Mouse (Mus musculus) embryonic facial prominence, embryonic 11.5 days (tissue): Measurements from ENCODE around the gene Acer2. TPM values are rescaled to one million over a fixed set of nuclear protein-coding genes. Genes with fewer than 3 reads are reported as not detected.

Experiments used
- ATAC-seq: fragments of 200-750 bp; cut with Nextera tagmentation; replicated peaks from 2 replicates; pipeline ENCODE4 v1.8.0; 2017; ENCODE audit warnings: low read depth; ENCODE audit not compliant: insufficient number of reproducible peaks, low FRiP score, low TSS enrichment
- DNase-seq: peaks from one replicate; pipeline ENCODE4 v3.0.0-alpha.2; 2015; ENCODE audit warnings: low spot score
- H3K27ac ChIP-seq: fragments of 300-500 bp; sonication (generic); replicated peaks from 2 replicates; pipeline ENCODE4 v1.5.1; 2014; ENCODE audit warnings: mild to moderate bottlenecking, low read depth, low read length, control low read depth
- H3K27me3 ChIP-seq: fragments of 300-500 bp; sonication (generic); 2 replicates; pipeline ENCODE4 v1.6.1; 2014; ENCODE audit warnings: mild to moderate bottlenecking, low read length, moderate library complexity, mixed read lengths; ENCODE audit not compliant: control insufficient read depth, insufficient read depth
- H3K36me3 ChIP-seq: fragments of 300-500 bp; sonication (generic); replicated peaks from 2 replicates; pipeline ENCODE4 v1.6.1; 2014; ENCODE audit warnings: low read depth, mild to moderate bottlenecking, low read length, moderate library complexity, mixed read lengths; ENCODE audit not compliant: control insufficient read depth, insufficient read depth
- H3K4me1 ChIP-seq: fragments of 300-500 bp; sonication (generic); 2 replicates; pipeline ENCODE4 v1.6.1; 2014; ENCODE audit warnings: low read length, mixed read lengths; ENCODE audit not compliant: control insufficient read depth, insufficient read depth
- H3K4me2 ChIP-seq: fragments of 300-500 bp; sonication (generic); 2 replicates; pipeline ENCODE4 v1.6.1; 2014; ENCODE audit warnings: low read depth, mild to moderate bottlenecking, control low read depth, low read length, moderate library complexity
- H3K4me3 ChIP-seq: fragments of 300-500 bp; sonication (generic); 2 replicates; pipeline ENCODE4 v1.5.1; 2014; ENCODE audit warnings: low read depth, low read length, control low read depth
- H3K9ac ChIP-seq: fragments of 300-500 bp; sonication (generic); replicated peaks from 2 replicates; pipeline ENCODE4 v1.6.1; 2014; ENCODE audit warnings: mild to moderate bottlenecking, control low read depth, low read length
- H3K9me3 ChIP-seq: fragments of 300-500 bp; sonication (generic); replicated peaks from 2 replicates; pipeline ENCODE4 v1.6.1; 2016; ENCODE audit warnings: mild to moderate bottlenecking, low read length, inconsistent platforms, mixed read lengths; ENCODE audit not compliant: control insufficient read depth
- WGBS: fragments of 180-500 bp; shearing (Covaris S2); extraction: QIAGEN DNeasy Blood & Tissue Kit; methylation state at CpG from one replicate; pipeline ENCODE4 v1.1.7; 2014; 5-methylcytosine and 5-hydroxymethylcytosine counted together
- polyA plus RNA-seq: library from polyadenylated mRNA; unstranded; fragments of >200 nt; fragmentation: Nextera tagmentation; extraction: Ambion mirVana; gene quantifications from 2 replicates; pipeline ENCODE4 v1.2.1, GENCODE M21; 2014

Gene Acer2
- polyA plus RNA-seq, 1 experiment from 2014 or later = 16.7 TPM

DNA sequence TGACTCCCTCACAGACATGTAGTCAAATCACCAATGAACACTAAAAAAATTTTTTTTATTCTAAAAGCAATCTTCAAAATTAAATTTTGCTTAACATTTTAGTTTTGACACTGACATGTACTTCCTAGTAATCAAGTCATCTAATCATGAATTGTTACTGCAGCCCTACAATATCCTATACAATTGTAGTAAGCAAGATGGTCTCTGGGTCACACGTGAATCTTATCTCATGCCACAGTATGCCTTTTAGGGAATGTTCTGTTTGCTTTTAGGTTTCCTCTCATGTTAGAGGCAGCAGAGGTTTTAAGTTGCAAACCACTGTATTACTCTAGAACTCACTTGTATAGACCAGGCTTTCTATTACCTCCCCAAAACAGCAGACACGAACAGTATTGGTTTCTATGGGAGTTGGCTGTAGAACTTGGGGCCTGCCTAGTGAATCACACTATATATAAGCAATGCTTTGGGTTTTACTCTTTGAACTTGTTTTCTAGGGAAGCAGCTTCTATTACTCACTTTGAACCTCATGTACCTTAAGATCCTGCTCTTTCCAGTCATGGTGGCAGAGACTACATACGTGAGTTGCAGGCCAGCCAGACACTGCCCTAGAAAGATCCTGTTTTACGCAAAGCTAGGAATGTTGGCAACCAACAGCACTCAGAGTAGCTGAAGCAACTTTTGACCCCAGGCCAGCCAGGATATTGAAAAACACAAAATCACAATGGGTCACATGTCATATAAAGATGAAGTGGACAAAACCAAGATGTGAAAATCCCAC, 21.2 kb upstream of the Acer2 start:
- Histone ChIP-seq H3K27me3 (no peaks in the 10 kb centered on the region), H3K4me2 (no peak overlapping the region), H3K36me3 (peaks cover 17% of the 10 kb centered on the region), H3K9me3 (no peaks in the 10 kb centered on the region), H3K9ac (no peak overlapping the region), H3K27ac (no peak overlapping the region), H3K4me1 (no peaks in the 10 kb centered on the region), H3K4me3 (no peak overlapping the region)
- DNase-seq (no peak), ATAC-seq (no peak)
- 83% methylated on average over 4 of the region's 4 CpGs for WGBS

DNA sequence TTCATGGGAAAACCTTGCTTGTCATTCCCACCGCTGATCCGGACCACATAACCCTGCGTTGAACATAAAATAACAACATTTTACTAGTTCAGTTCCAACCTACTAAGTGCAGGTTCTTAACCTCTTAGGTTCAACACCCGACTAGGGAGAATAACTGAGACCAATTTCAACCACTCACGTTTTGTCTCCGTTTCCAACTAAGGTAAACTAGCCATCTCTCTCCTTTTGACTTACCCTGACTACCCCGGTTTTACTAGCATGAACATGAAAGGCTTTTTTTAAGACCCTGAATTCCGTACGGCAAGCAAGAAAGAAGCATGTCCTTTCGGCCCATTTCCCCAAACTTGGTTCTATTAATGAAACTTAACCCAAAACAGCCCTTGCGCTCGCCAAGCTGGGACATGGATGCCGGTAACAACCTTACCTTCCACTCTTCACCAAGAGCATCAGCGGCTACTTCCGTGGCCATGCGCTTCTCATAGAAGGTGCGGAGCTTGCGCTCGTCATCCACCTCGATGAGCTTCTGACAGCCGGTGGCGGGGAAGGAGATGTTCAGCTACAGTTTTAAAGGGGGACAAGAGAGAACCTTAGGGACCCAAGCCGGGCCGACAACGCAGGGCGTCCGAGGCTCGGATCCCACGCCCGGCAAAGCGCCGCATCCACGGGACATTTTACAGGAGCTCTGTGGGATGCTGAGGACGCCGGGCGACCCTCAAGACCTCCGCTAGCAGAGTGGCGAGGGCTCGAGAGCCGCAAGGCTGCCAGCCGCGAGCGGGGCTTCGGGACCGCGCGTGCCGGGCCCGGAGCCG, 17.7 kb upstream of the Acer2 start:
- peak overlapping the region; percentile 57 for H3K4me2 ChIP-seq
- ATAC-seq (no peak), DNase-seq (no peak)
- no peaks in the 10 kb centered on the region for H3K27me3 ChIP-seq
- no peaks in the 10 kb centered on the region for H3K9me3 ChIP-seq
- H3K9ac ChIP-seq = peak overlapping the region; percentile 100
- H3K4me1 ChIP-seq = no peaks in the 10 kb centered on the region
- peak overlapping the region; percentile 96 for H3K4me3 ChIP-seq
- 1% methylated on average over 43 of the region's 50 CpGs for WGBS
- H3K36me3 ChIP-seq = peaks cover 17% of the 10 kb centered on the region
- H3K27ac ChIP-seq = peak overlapping the region; percentile 94

- H3K27me3 ChIP-seq = no peaks in the 10 kb centered on the region
- peak; percentile 98 for DNase-seq
- no peaks in the 10 kb centered on the region for H3K4me1 ChIP-seq
- under 1% methylated on average over 65 of the region's 68 CpGs for WGBS
- peak within 1 kb of the TSS; percentile 96 for H3K4me3 ChIP-seq
- peak within 1 kb of the TSS; percentile 61 for H3K4me2 ChIP-seq
- peak; percentile 96 for ATAC-seq
- H3K36me3 ChIP-seq = peaks cover 17% of the 10 kb centered on the region
- peak within 1 kb of the TSS; percentile 100 for H3K9ac ChIP-seq
- H3K27ac ChIP-seq = peak within 1 kb of the TSS; percentile 94
- H3K9me3 ChIP-seq = no peaks in the 10 kb centered on the region
Observed at GRCm38 (mm10) chr4:86857113-86858069, 16.8 kb upstream of the Acer2 start, which contains the start of gene Rps6. Gene Rps6 (minus strand): TSS chr4:86857412.

DNA sequence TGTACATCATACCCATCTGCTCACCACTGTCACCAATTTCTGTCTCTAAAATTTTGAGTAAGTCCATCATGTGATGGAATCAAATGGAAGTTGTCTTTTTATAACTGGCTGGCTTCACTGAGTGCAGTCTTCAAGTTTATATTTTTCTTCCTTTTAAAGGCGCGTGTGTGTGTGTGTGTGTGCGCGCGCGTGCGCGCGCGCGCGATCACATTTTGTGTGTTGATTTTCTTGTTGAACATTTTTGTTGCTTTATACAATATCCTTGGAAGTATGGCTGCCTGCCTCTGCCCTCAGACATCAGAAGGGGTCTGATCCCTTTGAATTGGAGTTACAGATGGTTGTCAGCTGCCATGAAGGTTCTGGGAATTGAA, 16.1 kb upstream of the Acer2 start:
- Histone ChIP-seq H3K4me1 (no peaks in the 10 kb centered on the region), H3K27ac (no peak overlapping the region), H3K4me3 (peak overlapping the region; percentile 96), H3K27me3 (no peaks in the 10 kb centered on the region), H3K4me2 (peak overlapping the region; percentile 61), H3K9ac (peak overlapping the region; percentile 56), H3K9me3 (no peaks in the 10 kb centered on the region), H3K36me3 (peaks cover 14% of the 10 kb centered on the region)
- no peak for ATAC-seq
- WGBS = 67% methylated on average over 12 of the region's 12 CpGs
- DNase-seq = no peak

DNA sequence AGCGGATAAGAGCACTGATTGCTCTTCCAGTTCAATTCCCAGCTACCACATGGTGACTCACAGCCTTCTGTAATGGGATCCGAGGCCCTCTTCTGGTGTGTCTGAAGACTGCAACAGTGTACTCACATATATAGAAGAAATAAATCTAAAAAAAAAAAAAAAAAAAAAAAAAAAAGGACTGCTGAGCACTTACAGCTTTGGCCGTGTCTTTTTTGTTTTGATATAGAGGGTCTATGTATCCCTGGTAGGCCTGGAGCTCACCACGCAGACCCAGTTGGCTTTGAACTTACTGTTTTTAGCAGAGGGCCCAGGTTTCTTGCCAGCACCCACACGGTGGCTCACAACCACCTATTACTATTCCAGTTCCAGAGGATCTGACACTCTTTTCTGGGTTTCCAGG, 10.1 kb upstream of the Acer2 start:
- H3K4me1 ChIP-seq = no peaks in the 10 kb centered on the region

DNA sequence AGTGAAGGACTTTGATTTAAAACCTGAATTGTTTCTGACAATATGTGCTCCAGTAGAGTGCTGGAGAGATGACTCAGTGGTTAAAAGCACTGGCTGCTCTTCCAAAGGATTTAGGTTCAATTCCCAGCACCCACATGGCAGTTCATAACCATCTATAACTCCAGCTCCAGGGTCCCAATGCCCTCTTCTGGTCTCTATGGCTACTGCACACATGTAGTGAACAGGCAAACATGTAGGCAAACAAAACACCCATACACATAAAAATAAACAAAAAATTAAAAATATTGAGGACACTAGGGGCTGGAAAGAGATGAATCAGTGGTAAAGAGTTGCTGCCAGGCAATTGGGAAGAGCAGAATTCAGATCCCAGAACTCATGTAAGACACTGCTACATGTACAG, 2.2 kb upstream of the Acer2 start:
- no peak overlapping the region for H3K4me3 ChIP-seq
- no peaks in the 10 kb centered on the region for H3K36me3 ChIP-seq
- H3K27me3 ChIP-seq = peaks cover 5% of the 10 kb centered on the region; the same call in 1 of the 2 replicates
- no peaks in the 10 kb centered on the region for H3K4me1 ChIP-seq
- H3K4me2 ChIP-seq = no peak overlapping the region
- no peak overlapping the region for H3K27ac ChIP-seq
- no peaks in the 10 kb centered on the region for H3K9me3 ChIP-seq
- DNase-seq = no peak
- no peak for ATAC-seq
- H3K9ac ChIP-seq = no peak overlapping the region

More for the DNA sequence above, 10.1 kb upstream of the Acer2 start:
- no peak overlapping the region for H3K4me3 ChIP-seq
- no peak for ATAC-seq
- H3K36me3 ChIP-seq = no peaks in the 10 kb centered on the region
- H3K27ac ChIP-seq = no peak overlapping the region
- H3K9ac ChIP-seq = no peak overlapping the region
- H3K9me3 ChIP-seq = no peaks in the 10 kb centered on the region
- no peak overlapping the region for H3K4me2 ChIP-seq
- no peaks in the 10 kb centered on the region for H3K27me3 ChIP-seq
- no peak for DNase-seq
- WGBS = 85% methylated on average over 5 of the region's 5 CpGs

DNA sequence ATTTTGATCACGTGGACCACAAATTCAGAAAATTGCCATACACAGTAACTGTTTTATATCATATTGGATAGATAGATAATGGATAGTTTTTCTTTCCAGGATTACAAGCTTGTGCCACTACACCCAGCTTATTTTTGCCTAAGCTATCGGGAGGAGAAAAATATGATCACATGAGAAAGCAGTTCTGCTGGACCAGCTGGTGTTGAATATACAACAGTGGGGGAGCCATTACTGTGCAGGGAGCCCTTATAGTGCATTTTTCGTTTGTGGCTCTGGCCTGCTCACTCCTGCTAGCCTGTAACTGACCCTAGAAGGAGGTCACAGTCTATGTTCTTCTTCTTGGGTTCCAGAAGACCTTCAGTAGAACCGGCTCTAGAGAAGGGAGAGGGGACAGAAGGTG, 1.1 kb upstream of the Acer2 start:
- Histone ChIP-seq H3K9ac (no peak overlapping the region), H3K27me3 (peaks cover 5% of the 10 kb centered on the region; the same call in 1 of the 2 replicates), H3K4me2 (no peak overlapping the region), H3K9me3 (no peaks in the 10 kb centered on the region), H3K36me3 (no peaks in the 10 kb centered on the region), H3K4me1 (no peaks in the 10 kb centered on the region), H3K27ac (no peak overlapping the region), H3K4me3 (no peak overlapping the region)
- no peak for ATAC-seq
- WGBS = 57% methylated on average over 4 of the region's 4 CpGs
- no peak for DNase-seq
